Mouse (Mus musculus) G1E (cell line): Measurements from ENCODE around the gene Adgrf5.

ENCODE experiments used
- CTCF ChIP-seq: IDR thresholded peaks from 2 replicates; pipeline ENCODE4 v1.5.1; 2012; ENCODE audit warnings: low read depth, low read length, inconsistent platforms, mixed read lengths
- GATA1 ChIP-seq: IDR thresholded peaks from 2 replicates; pipeline ENCODE4 v1.6.1; 2012; ENCODE audit warnings: borderline replicate concordance, low read length, inconsistent platforms, mixed read lengths
- POLR2AphosphoS5 ChIP-seq: IDR thresholded peaks from 2 replicates; pipeline ENCODE4 v1.6.1; 2012; ENCODE audit warnings: low read depth, low read length, inconsistent platforms; ENCODE audit not compliant: insufficient replicate concordance
- TAL1 ChIP-seq: conservative IDR thresholded peaks from 2 replicates; pipeline ENCODE4 v1.6.1; 2012; ENCODE audit warnings: low read depth, low read length, inconsistent platforms, mixed read lengths

- TF ChIP-seq GATA1 (no peak), CTCF (no peak), TAL1 (no peak), POLR2AphosphoS5 (no peak)
These were observed 40.2 kb downstream of the Adgrf5 start for GRCm38 (mm10) chr17:43400483-43400882.
